Mouse (Mus musculus): Measurements from ENCODE around the gene Asic2. TPM values are rescaled to one million over a fixed set of nuclear protein-coding genes. Genes with fewer than 3 reads are reported as not detected.

The Asic2 gene
- polyA plus RNA-seq, 1 experiment from 2014 or later: 8.7 TPM

GRCm38 (mm10) chr11:81153161-81153840 is 815.0 kb downstream of the Asic2 start:
- Histone ChIP-seq H3K4me1 (replicated peaks; ENCODE audit: control insufficient read depth, insufficient read depth, low read length) (peaks cover 28% of the 10 kb centered on the region), H3K4me2 (ENCODE audit: low read length) (peak overlapping the region; percentile 98), H3K4me3 (replicated peaks; ENCODE audit: low read length) (peak overlapping the region; percentile 66), H3K27me3 (replicated peaks; ENCODE audit: control insufficient read depth, insufficient read depth, low read length) (peaks cover 15% of the 10 kb centered on the region), H3K27ac (ENCODE audit: low read length) (peak overlapping the region; percentile 48), H3K9ac (replicated peaks; ENCODE audit: low read depth, low read length) (peak overlapping the region; percentile 68), H3K36me3 (ENCODE audit: control insufficient read depth, insufficient read depth) (no peaks in the 10 kb centered on the region), H3K9me3 (ENCODE audit: control insufficient read depth, low read length) (no peaks in the 10 kb centered on the region)
- under 1% methylated on average over 57 of the region's 57 CpGs for WGBS
- peak; percentile 85 for ATAC-seq

- H3K4me1 ChIP-seq (replicated peaks; ENCODE audit: control insufficient read depth, insufficient read depth, low read length): peaks cover 30% of the 10 kb centered on the region
- H3K36me3 ChIP-seq (ENCODE audit: control insufficient read depth, insufficient read depth): no peaks in the 10 kb centered on the region
- peak; percentile 78 for ATAC-seq
- under 1% methylated on average over 45 of the region's 55 CpGs for WGBS
- H3K27ac ChIP-seq (ENCODE audit: low read length): peak overlapping the region; percentile 48; the same call in 1 of the 2 replicates
- H3K27me3 ChIP-seq (replicated peaks; ENCODE audit: control insufficient read depth, insufficient read depth, low read length): peaks cover 15% of the 10 kb centered on the region
- peak overlapping the region; percentile 66 for H3K4me3 ChIP-seq (replicated peaks; ENCODE audit: low read length)
- peak overlapping the region; percentile 68 for H3K9ac ChIP-seq (replicated peaks; ENCODE audit: low read depth, low read length)
- peak overlapping the region; percentile 98 for H3K4me2 ChIP-seq (ENCODE audit: low read length)
- H3K9me3 ChIP-seq (ENCODE audit: control insufficient read depth, low read length): no peaks in the 10 kb centered on the region
These were observed 815.6 kb downstream of the Asic2 start for GRCm38 (mm10) chr11:81152460-81153160.

DNA sequence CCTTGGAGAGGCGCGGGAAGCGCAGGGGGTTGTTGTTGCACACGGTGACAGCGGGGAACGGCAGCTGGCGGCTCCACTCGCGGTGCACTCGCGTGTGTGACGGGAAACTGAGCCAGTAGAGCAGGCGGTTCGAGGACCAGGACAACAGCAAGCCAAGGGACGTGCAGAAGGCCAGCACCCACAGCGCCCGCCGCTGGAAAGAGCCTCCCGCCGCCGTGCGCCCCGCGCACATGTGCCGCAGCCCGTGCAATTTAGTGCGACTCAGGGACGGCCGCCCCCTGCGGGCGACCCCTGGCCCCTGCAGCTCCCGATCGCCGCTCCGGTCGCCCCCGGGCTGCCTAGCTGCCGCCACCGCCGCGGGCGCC is 816.3 kb downstream of the Asic2 start:
- peak overlapping the region; percentile 66 for H3K4me3 ChIP-seq (replicated peaks; ENCODE audit: low read length)
- H3K9me3 ChIP-seq (ENCODE audit: control insufficient read depth, low read length): no peaks in the 10 kb centered on the region
- 1% methylated on average over 37 of the region's 42 CpGs for WGBS
- peak overlapping the region; percentile 68 for H3K9ac ChIP-seq (replicated peaks; ENCODE audit: low read depth, low read length)
- peak; percentile 26 for ATAC-seq
- peak overlapping the region; percentile 98 for H3K4me2 ChIP-seq (ENCODE audit: low read length)
- no peaks in the 10 kb centered on the region for H3K36me3 ChIP-seq (ENCODE audit: control insufficient read depth, insufficient read depth)
- H3K27ac ChIP-seq (ENCODE audit: low read length): no peak overlapping the region
- peaks cover 15% of the 10 kb centered on the region for H3K27me3 ChIP-seq (replicated peaks; ENCODE audit: control insufficient read depth, insufficient read depth, low read length)
- H3K4me1 ChIP-seq (replicated peaks; ENCODE audit: control insufficient read depth, insufficient read depth, low read length): peaks cover 30% of the 10 kb centered on the region

DNA sequence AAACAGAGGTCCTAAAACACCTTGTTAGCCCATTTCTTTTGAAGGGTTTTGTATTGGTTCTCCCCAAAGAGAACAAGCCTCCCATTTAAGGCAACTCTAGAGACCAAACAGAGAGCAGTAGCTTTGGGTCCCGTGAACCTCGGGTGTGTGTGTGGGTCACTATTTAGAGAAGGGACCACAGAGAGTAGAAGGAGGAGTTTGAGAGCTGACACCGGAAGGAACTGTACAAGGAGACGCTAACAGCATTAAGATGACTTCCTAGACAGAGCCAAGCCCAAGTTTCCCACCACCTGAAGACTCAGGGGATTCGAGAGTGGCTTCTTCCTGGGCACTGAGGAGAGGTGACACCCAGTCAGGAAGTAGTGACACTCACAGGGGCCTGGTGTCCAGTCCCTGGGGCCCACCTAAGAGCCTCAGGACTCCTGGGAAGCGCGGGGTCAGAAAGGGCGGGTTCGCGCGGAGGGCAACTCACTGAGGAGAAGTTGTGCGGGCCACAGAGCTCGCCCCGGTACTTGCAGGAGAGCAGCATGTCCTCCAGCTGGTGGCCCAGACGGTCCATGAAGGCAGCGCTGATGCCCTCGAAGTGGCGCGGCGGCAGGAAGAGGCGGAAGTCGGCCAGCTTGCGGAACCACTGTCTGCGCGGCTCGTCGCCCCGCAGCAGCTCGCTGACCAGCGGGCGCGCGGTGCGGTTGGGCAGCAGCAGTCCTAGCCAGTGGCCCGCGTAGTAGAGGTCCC is 816.8 kb downstream of the Asic2 start:
- no peaks in the 10 kb centered on the region for H3K9me3 ChIP-seq (ENCODE audit: control insufficient read depth, low read length)
- ATAC-seq: no peak
- peak overlapping the region; percentile 66 for H3K4me3 ChIP-seq (replicated peaks; ENCODE audit: low read length)
- peak overlapping the region; percentile 98 for H3K4me2 ChIP-seq (ENCODE audit: low read length)
- peaks cover 15% of the 10 kb centered on the region for H3K27me3 ChIP-seq (replicated peaks; ENCODE audit: control insufficient read depth, insufficient read depth, low read length)
- peaks cover 30% of the 10 kb centered on the region for H3K4me1 ChIP-seq (replicated peaks; ENCODE audit: control insufficient read depth, insufficient read depth, low read length)
- WGBS: 6% methylated on average over 36 of the region's 36 CpGs
- no peak overlapping the region for H3K27ac ChIP-seq (ENCODE audit: low read length)
- H3K36me3 ChIP-seq (ENCODE audit: control insufficient read depth, insufficient read depth): no peaks in the 10 kb centered on the region
- peak overlapping the region; percentile 68 for H3K9ac ChIP-seq (replicated peaks; ENCODE audit: low read depth, low read length)

- WGBS: 87% methylated on average over 8 of the region's 8 CpGs
- no peaks in the 10 kb centered on the region for H3K36me3 ChIP-seq (ENCODE audit: control insufficient read depth, insufficient read depth)
- H3K9ac ChIP-seq (replicated peaks; ENCODE audit: low read depth, low read length): no peak overlapping the region
- no peaks in the 10 kb centered on the region for H3K9me3 ChIP-seq (ENCODE audit: control insufficient read depth, low read length)
- H3K27ac ChIP-seq (ENCODE audit: low read length): no peak overlapping the region
- no peak for ATAC-seq
- peaks cover 15% of the 10 kb centered on the region for H3K27me3 ChIP-seq (replicated peaks; ENCODE audit: control insufficient read depth, insufficient read depth, low read length)
- H3K4me1 ChIP-seq (replicated peaks; ENCODE audit: control insufficient read depth, insufficient read depth, low read length): peaks cover 30% of the 10 kb centered on the region
- H3K4me2 ChIP-seq (ENCODE audit: low read length): peak overlapping the region; percentile 5; the same call in 1 of the 2 replicates
- no peak overlapping the region for H3K4me3 ChIP-seq (replicated peaks; ENCODE audit: low read length)
These were observed 817.6 kb downstream of the Asic2 start for GRCm38 (mm10) chr11:81150621-81151020.

DNA sequence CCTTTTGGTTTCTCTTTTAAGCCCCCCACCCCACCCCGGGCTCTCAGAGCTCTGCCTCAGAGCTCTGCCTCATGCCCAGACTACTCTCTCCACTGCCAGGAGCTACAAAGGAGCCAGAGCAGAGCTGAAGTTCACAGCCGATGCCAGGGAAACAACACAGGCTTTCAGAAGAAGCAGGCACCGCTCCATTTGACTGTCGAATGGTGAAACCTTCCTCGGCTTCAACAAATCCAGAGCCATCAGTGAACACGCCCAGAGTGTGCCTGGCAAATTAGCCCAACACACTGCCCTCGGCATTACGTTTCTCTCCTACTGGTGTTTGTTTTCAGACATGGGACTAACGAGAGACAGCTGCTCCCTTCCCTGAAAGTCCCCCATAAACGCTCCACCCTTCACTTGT is 819.8 kb downstream of the Asic2 start:
- Histone ChIP-seq H3K4me3 (replicated peaks; ENCODE audit: low read length) (no peak overlapping the region), H3K36me3 (ENCODE audit: control insufficient read depth, insufficient read depth) (no peaks in the 10 kb centered on the region), H3K4me2 (ENCODE audit: low read length) (no peak overlapping the region), H3K27me3 (replicated peaks; ENCODE audit: control insufficient read depth, insufficient read depth, low read length) (peaks cover 6% of the 10 kb centered on the region; the same call in 1 of the 2 replicates), H3K27ac (ENCODE audit: low read length) (no peak overlapping the region), H3K9ac (replicated peaks; ENCODE audit: low read depth, low read length) (no peak overlapping the region), H3K9me3 (ENCODE audit: control insufficient read depth, low read length) (no peaks in the 10 kb centered on the region), H3K4me1 (replicated peaks; ENCODE audit: control insufficient read depth, insufficient read depth, low read length) (peaks cover 25% of the 10 kb centered on the region)
- ATAC-seq: no peak
- 38% methylated on average over 10 of the region's 10 CpGs for WGBS

GRCm38 (mm10) chr11:81146574-81147157 is 821.6 kb downstream of the Asic2 start:
- ATAC-seq: no peak

DNA sequence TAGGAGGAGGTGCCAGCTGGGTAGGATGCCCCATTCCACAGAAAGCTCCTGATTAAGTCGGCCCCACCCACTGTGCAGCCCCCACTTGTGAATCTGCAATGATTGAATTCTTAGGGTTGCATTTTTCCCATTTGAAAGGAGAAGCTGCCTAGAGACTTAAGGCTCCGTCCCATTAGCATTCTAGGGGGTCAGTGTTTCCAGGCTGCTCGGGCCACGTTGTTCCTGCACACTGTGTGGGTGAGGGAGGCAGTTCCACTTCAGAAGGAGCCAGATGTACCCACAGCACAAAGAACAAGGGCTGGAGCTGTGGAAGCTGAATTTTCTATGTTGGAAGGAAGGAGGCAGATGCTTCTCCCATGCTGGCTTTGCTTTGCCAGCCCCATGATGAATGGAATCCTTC is 833.1 kb downstream of the Asic2 start:
- Histone ChIP-seq H3K4me1 (replicated peaks; ENCODE audit: control insufficient read depth, insufficient read depth, low read length) (peaks cover 5% of the 10 kb centered on the region; the same call in 1 of the 2 replicates), H3K36me3 (ENCODE audit: control insufficient read depth, insufficient read depth) (no peaks in the 10 kb centered on the region), H3K9ac (replicated peaks; ENCODE audit: low read depth, low read length) (no peak overlapping the region), H3K9me3 (ENCODE audit: control insufficient read depth, low read length) (no peaks in the 10 kb centered on the region), H3K27ac (ENCODE audit: low read length) (no peak overlapping the region), H3K4me2 (ENCODE audit: low read length) (no peak overlapping the region), H3K4me3 (replicated peaks; ENCODE audit: low read length) (no peak overlapping the region), H3K27me3 (replicated peaks; ENCODE audit: control insufficient read depth, insufficient read depth, low read length) (no peaks in the 10 kb centered on the region)
- no peak for ATAC-seq
- WGBS: 35% methylated on average over 4 of the region's 4 CpGs

More at GRCm38 (mm10) chr11:81146574-81147157, 821.6 kb downstream of the Asic2 start:
- H3K4me2 ChIP-seq (ENCODE audit: low read length): no peak overlapping the region
- H3K9ac ChIP-seq (replicated peaks; ENCODE audit: low read depth, low read length): no peak overlapping the region
- peaks cover 6% of the 10 kb centered on the region; the same call in 1 of the 2 replicates for H3K27me3 ChIP-seq (replicated peaks; ENCODE audit: control insufficient read depth, insufficient read depth, low read length)
- WGBS: 91% methylated on average over 9 of the region's 9 CpGs
- no peak overlapping the region for H3K4me3 ChIP-seq (replicated peaks; ENCODE audit: low read length)
- no peaks in the 10 kb centered on the region for H3K36me3 ChIP-seq (ENCODE audit: control insufficient read depth, insufficient read depth)
- no peaks in the 10 kb centered on the region for H3K9me3 ChIP-seq (ENCODE audit: control insufficient read depth, low read length)
- peaks cover 12% of the 10 kb centered on the region for H3K4me1 ChIP-seq (replicated peaks; ENCODE audit: control insufficient read depth, insufficient read depth, low read length)
- no peak overlapping the region for H3K27ac ChIP-seq (ENCODE audit: low read length)

- no peaks in the 10 kb centered on the region for H3K27me3 ChIP-seq (replicated peaks; ENCODE audit: control insufficient read depth, insufficient read depth, low read length)
- H3K9ac ChIP-seq (replicated peaks; ENCODE audit: low read depth, low read length): no peak overlapping the region
- H3K4me2 ChIP-seq (ENCODE audit: low read length): no peak overlapping the region
- peaks cover 5% of the 10 kb centered on the region; the same call in 1 of the 2 replicates for H3K4me1 ChIP-seq (replicated peaks; ENCODE audit: control insufficient read depth, insufficient read depth, low read length)
- ATAC-seq: no peak
- H3K36me3 ChIP-seq (ENCODE audit: control insufficient read depth, insufficient read depth): no peaks in the 10 kb centered on the region
- no peak overlapping the region for H3K4me3 ChIP-seq (replicated peaks; ENCODE audit: low read length)
- H3K27ac ChIP-seq (ENCODE audit: low read length): no peak overlapping the region
- H3K9me3 ChIP-seq (ENCODE audit: control insufficient read depth, low read length): no peaks in the 10 kb centered on the region
- WGBS: 12% methylated on average over 5 of the region's 5 CpGs
These were observed 834.3 kb downstream of the Asic2 start for GRCm38 (mm10) chr11:81133950-81134349.
